Mouse (Mus musculus) frontal cortex, postnatal 10 days (tissue): ENCODE data around the gene Gm45233.
"Not testable (repeated sequence)": the region's sequence is repeated elsewhere in the genome, so short reads cannot be mapped to it uniquely, and the experiment has no call there.

Source experiments
- DNase-seq, 2 experiments: peaks; one replicate each; pipeline ENCODE4 v3.0.0; 2022; ENCODE audit warnings: low spot score in 2 of 2, mixed read lengths in 1 of 2

Gene Gm45233

DNA sequence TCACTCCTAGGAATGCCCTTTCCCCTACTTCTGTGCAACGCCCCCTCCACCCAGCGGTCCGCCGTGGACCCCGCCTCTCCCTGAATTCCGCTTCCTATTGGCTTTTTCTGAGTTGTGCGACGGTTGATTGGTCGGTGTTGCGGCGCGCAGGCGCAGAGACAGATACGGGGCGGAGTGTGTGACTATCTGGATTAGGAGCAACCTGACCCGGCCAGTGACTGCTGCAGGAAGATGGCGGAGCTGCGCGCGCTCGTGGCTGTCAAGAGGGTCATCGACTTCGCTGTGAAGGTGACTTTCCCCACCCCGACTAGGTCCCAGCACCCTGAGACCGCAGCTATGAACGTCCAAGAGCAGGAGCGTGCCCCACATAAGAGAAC is at the start of gene Gm45233, which contains the start of gene Etfb:
Gene Gm45233, plus strand, starts transcription at position 212 of the 377 bp plus-strand sequence.
Gene Etfb, plus strand, starts transcription at position 167 of the 377 bp plus-strand sequence.
- DNase-seq = peak; percentile 94

DNA sequence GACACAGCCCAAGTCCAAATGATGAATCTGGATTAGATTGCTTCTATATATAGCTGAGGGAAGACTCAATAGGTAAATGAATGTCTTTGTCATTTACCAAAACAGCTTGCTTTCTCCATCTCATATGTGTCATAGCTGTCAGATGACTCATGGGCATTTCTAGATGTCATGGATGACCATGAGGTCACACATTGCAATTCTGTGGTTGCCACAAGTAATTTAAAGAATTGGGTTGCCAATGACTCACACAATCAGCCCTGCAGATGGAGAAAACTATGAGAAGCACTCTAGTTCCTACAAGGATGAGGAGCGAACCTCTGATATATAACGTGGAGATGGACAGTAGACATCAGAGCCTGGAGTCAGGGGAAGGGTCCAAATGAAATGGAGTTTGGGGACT is 44.4 kb upstream of the Gm45233 start:
- no peak for DNase-seq

- no peak for DNase-seq
Measured at GRCm38 (mm10) chr7:43402718-43403117, 41.2 kb upstream of the Gm45233 start.

- DNase-seq = no peak
Measured at GRCm38 (mm10) chr7:43407573-43407972, 36.4 kb upstream of the Gm45233 start.

- DNase-seq = no peak
Measured at GRCm38 (mm10) chr7:43408131-43408553, 35.8 kb upstream of the Gm45233 start, which contains the start of gene Siglecg. TSS of gene Siglecg (plus strand) at chr7:43408204.

DNA sequence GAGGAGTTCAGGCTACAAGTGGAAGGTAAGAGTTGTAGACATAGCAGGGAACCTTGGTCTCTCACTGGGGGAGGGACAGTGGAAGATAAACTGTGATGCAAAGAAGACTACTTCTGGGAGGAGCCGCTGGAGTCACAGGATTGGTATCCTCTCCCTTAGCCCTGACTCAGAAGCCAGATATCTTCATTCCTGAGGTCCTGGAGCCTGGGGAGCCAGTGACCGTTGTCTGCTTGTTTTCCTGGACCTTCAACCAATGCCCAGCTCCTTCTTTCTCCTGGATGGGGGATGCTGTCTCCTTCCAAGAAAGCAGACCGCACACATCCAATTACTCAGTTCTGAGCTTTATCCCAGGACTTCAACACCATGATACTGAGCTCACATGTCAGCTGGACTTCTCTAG is 34.8 kb upstream of the Gm45233 start:
- no peak for DNase-seq

DNA sequence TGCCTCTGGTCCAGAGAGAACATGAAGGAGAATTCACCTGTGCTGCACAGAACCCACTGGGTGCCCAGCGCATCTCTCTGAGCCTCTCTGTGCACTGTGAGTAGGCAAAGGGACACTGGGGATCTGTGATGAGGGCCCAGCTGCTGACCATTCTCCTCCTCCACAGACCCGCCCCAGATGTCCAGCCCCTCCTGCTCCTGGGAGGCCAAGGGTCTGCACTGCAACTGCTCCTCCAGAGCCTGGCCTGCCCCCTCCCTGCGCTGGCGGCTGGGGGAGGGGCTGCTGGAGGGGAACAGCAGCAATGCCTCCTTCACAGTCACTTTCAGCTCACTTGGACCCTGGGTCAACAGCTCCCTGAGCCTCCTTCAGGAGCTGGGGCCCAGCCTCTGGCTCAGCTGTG is 32.2 kb upstream of the Gm45233 start:
- not testable (repeated sequence) for DNase-seq

- DNase-seq = no peak
Measured at GRCm38 (mm10) chr7:43417298-43417697, 26.6 kb upstream of the Gm45233 start.

DNA sequence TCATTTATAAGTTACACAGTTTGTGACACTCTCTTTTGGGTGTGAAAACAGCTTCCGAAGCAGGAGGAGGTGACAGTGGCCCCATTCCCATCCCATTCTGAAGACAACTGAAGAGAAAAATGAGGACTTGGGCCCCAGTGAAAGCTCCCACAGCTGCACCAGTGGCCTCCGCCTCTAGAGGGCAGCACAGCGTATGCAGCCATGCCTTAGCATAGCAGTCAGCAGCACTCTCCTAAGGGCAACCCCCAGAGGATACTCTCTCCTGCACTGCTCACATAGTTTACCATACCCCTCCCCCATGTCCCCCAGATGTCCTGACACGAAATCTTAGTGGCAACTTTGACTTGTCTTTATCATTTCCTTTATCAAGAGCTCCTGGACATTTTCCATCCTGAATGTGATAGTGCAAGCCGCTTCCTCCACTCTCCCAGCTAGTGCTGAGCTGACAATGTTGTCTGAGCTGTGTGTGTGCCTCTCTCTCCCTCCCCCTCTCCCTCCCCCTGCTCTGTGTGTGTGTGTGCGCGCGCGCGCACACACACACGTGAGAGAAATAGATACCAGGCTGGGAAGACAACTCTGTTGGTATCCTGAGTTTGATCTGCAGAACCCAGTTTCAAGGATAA is 20.8 kb upstream of the Gm45233 start:
- peak; percentile 40 to 80 for DNase-seq

DNA sequence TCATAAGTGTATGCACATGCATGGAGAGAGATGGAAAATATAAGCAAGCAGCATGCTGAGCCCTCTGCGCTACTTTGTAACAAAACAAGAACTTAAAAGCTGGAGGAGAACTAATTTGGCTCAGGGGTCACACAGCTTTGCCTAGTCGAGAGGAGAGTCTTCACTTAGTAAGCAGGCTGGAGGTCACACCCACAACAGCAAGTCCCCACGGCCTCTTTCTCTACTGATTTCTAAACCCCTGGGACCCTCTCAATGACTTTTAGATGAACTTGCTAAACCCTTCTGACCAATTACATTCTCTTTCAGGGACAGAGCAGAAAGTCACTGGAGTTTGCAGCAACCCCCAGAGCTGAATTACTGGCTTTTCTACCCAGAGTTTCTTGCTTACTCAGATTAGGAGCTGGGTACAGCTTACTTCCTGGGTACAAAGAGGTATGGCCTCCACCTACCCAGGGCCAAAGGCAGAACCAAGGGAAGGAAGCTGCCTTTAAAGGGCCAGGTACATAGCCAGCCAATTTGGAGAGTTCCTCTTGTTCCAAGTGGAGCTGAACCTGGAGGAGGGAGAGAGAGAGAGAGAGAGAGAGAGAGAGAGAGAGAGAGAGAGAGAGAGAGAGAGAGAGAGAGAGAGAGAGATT is 19.8 kb upstream of the Gm45233 start:
- no peak for DNase-seq

DNA sequence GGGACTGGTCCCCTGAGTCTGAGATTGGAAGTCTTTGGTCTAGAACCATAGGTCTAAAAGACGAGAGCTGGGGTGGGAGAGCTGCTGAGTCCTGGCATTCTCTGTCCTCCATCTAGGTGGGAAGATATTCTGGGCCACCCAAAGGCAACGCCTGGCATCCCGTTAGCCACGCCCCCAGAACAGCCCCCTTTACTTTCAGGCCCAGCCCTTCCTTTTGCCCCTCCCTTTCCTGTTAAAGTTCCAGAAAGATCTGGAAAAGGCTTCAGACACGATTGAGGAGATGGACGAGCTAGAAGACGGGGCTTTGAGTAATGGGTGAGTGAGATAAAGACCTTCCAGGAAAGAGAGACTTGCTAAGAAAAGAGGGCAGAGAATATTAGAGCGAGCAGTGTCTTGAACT is 16.5 kb upstream of the Gm45233 start, which contains the start of gene Lim2:
Gene Lim2, plus strand, starts transcription at position 265 of the 400 bp plus-strand sequence.
- DNase-seq = no peak

DNA sequence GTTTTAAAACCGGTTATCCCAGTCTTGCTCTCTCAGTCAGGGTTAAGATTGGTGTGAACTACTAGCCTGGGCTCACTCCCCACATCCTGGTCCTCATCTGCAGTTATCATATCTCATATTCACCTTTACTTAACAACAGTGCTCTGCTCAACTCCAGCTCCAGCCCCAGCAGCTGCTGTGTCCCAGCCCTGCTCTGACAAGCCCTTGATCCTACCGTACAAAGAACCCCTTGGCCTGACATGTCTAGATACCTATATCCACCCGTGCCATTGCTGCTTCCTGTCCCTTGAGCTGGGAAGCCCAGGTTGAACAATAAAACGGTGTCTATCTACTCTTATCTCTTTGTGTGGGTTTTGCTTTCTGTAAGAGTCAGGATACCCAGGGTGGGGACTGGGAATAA is 14.4 kb upstream of the Gm45233 start:
- DNase-seq = no peak

GRCm38 (mm10) chr7:43432891-43433290 is 11.0 kb upstream of the Gm45233 start:
- DNase-seq = no peak

DNA sequence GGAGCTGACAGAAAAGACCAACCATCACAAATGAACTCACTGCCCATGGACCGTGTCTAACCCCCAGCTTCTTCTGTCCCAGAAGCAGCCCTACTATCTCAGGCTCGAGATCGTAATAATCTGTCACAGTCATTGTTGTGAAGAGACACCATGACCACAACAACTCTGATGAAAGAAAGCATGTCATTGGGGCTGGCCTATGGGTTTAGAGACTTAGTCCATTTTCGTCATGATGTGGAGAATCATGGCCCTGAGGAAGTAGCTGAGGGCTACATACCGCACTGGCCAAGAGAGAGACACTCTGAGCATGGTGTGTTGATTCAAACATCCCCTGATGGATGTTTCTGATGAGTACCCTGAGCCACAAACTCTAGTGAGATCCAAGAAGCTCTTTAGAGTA is 9.3 kb upstream of the Gm45233 start:
- DNase-seq = no peak

DNA sequence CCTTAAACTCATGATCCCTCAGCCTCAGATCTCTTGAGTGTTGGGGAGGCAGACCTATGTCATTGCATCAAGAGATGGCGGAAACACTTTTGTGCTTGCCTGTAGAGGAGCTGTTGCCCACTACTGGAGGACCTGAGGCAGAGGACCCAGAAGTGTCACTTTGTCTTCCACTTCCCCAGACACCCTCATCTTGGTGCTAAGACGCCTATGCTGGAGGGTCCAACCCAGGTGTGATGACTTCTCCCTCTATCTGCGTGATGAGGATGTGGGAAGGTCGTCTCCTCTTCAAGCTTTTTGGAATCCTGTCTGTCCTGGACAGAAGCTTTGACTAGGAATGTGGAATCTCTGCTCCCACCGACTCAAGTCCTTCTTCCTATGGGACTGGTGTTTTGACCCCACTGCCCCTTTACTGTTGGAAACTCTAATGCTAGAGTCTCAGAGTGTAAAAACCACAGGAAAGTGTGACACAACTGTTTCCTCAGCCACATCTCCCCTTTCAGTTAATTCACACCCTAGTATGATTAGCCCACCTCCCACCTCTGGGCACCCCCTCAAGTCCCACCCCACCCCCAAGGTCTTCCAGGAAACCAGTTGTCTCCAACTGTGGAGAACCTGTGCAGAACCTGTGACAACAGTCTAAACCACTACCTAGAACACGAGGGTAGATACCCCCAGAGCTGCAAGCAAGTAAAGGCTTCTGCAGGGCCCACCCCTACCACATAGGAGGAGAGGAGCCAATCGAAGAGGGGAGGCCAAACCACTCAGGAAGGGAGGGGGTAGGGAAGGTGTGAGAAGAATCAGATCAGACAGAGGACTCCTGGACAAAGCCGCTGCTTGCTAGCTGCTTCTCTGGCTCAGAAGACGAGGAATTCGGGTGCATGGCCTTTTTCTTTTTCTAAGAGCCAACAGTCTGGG is 7.3 kb upstream of the Gm45233 start, which contains the start of gene Nkg7:
Gene Nkg7, plus strand, starts transcription at position 733 of the 915 bp plus-strand sequence.
- DNase-seq = no peak

GRCm38 (mm10) chr7:43438611-43439010 is 5.3 kb upstream of the Gm45233 start:
- no peak for DNase-seq

GRCm38 (mm10) chr7:43440482-43440881 is 3.4 kb upstream of the Gm45233 start, which contains the start of gene Cldnd2:
TSS of gene Cldnd2 (plus strand) at chr7:43440782.
- no peak for DNase-seq

DNA sequence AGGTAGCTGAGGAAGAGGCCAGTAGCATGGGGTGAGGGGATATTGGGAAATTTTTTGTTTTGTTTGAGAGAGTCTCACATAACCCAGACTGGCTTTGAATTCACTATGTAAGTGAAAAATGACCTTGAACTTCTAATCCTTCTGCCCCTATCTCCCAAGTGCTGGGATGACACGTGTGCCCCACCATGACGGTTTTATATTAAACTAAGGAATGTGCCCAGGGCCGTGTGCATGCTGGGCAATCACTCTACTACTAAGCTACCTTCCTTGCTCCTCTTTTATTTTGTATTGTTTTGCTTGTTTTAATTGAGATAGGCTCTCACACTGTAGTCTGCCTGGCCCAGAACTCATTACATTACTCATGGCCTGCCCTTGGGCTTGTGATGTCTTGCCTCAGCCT is 2.9 kb upstream of the Gm45233 start:
- DNase-seq = no peak

DNA sequence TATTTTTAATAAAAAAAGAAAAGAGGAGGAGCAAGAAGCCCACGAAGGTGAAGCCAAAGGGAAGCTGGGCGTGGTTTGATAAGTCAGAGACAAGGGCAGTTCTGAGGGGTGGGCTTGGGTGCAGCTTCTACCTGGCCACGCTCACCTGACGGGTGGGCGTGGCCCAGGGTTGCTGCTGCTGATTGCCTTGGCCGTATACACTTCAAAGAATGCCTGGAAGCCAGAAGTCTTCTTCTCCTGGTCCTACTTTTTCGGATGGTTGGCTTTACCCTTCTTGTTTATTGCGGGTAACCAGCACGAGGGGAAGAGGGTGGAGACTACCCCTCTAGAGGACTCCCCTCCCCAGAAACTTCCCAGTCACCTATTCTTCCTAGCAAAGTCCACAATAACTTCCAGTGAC is 1.2 kb upstream of the Gm45233 start:
- no peak for DNase-seq

GRCm38 (mm10) chr7:43443126-43443916 is 607 bp upstream of the Gm45233 start:
- peak; percentile 54 to 66 for DNase-seq

DNA sequence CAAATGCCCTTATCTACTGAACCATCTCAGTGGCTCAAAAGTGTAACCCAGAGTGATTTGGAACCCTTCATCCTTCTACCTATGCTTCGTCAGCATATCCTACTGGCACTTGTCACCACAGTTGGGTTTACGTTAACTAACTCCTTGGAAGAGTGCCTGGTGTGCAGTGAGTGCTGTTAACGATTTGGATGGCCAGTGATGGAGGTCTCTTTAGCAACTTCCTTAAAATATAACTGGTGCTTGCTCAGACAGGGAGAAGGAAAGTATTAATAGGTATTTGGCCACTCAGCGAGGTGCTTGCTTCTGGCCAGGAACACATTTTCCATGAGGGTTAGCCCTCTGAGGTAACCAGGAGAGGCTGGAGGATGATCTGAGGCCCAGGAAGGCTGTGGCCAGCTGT is 3.9 kb downstream of the Gm45233 start:
- no peak for DNase-seq
